Mouse (Mus musculus): Measurements from ENCODE around the gene Washc4.

DNA sequence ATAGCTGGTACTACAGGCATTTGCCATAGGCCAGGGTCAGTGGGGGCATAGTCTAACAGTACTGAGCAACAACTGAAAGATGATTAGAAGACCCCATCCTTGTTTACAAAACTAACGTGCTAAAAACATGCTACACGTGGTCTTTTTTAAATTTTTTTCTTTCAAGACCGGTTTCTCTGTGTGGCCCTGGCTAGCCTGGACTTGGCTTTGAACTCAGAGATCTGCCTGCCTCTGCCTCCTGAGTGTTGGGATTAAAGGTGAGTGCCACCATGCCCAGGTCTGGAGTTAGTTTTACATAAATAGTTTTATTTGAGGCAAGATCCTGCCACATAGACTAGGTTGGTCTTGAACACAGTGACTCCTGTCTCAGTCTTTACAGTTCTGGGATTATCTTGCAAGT lies 63.6 kb downstream of the Washc4 start:
- TF ChIP-seq POLR2A (IDR thresholded peaks at IDR 0.05; ENCODE audit: borderline replicate concordance, extremely low read depth, insufficient read depth, insufficient read length, poor library complexity, severe bottlenecking): no peak
- no peak for TF ChIP-seq CTCF (IDR thresholded peaks at IDR 0.05; ENCODE audit: borderline replicate concordance, extremely low read depth, insufficient read depth, insufficient read length)
